Mouse (Mus musculus): Measurements from ENCODE around the gene Poll. TPM values are rescaled to one million over a fixed set of nuclear protein-coding genes. Genes with fewer than 3 reads are reported as not detected.

Poll gene
- 12.5 and 13.7 TPM in 2 replicates for polyA plus RNA-seq (2015; fragmentation: Nextera tagmentation; extraction: Ambion mirVana)

DNA sequence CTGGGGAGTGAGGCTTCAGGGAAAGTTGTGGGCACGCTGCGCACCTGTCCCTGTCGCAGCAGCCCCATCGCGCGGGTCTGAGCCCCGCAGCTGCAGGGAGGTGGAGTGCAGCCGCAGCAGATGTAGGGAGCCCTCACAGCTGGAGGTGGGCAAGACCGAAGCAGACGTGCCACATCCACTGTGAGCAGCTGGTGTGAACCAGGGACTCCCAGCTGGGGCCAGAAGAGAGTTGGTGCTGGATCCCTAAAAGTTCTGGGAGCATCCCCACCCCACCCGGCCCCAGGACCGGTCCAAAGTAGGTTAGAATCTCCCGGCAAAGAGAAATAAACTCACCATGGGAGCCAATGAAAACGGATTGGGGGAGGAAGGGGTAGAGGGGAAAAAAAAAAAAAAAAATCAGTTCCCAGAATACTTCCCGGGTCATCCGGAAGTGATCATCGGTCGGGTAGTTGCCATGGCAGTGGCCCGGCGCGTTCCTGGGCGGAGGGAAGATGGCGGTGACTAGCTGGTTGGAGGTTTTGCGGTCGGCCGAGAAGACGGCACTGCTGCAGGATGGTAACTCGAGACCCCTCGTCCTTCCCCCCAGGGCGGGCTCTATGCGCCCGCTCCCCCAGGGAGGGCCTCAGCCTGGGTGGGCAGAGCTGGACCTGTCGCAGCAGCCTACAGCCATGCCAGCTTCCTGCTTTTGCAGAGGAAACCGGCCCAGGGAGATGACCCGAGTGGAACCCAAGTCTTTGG is at the start of gene Poll, which contains the start of gene Gm17018:
Poll (minus strand) TSS at position 379 of the 738 bp plus-strand sequence.
Gm17018 (plus strand) TSS at position 463 of the 738 bp plus-strand sequence.
- H3K9ac ChIP-seq (ENCODE audit: low read depth, low read length) = peak within 1 kb of the TSS; percentile 78
- DNase-seq (ENCODE audit: low spot score) (peak; percentile 93), ATAC-seq (replicated peaks; ENCODE audit: low FRiP score, low read depth) (peak; percentile 85)
- peak within 1 kb of the TSS; percentile 52; the same call in 1 of the 2 replicates for H3K27ac ChIP-seq
- H3K9me3 ChIP-seq (replicated peaks; ENCODE audit: low read length) = no peaks in the 10 kb centered on the region
- H3K4me1 ChIP-seq (replicated peaks; ENCODE audit: insufficient read depth, low read length) = peaks cover 5% of the 10 kb centered on the region
- under 1% methylated on average over 35 of the region's 35 CpGs for WGBS
- H3K4me3 ChIP-seq (replicated peaks; ENCODE audit: low read depth, low read length) = peak within 1 kb of the TSS; percentile 66
- TF ChIP-seq CTCF (IDR thresholded peaks at IDR 0.05; ENCODE audit: low read depth) = no peak
- peak within 1 kb of the TSS; percentile 96 for H3K4me2 ChIP-seq (ENCODE audit: low read length)
- H3K27me3 ChIP-seq (ENCODE audit: insufficient read depth, low read length) = no peaks in the 10 kb centered on the region
- H3K36me3 ChIP-seq (ENCODE audit: insufficient read depth, low read length) = no peaks in the 10 kb centered on the region

DNA sequence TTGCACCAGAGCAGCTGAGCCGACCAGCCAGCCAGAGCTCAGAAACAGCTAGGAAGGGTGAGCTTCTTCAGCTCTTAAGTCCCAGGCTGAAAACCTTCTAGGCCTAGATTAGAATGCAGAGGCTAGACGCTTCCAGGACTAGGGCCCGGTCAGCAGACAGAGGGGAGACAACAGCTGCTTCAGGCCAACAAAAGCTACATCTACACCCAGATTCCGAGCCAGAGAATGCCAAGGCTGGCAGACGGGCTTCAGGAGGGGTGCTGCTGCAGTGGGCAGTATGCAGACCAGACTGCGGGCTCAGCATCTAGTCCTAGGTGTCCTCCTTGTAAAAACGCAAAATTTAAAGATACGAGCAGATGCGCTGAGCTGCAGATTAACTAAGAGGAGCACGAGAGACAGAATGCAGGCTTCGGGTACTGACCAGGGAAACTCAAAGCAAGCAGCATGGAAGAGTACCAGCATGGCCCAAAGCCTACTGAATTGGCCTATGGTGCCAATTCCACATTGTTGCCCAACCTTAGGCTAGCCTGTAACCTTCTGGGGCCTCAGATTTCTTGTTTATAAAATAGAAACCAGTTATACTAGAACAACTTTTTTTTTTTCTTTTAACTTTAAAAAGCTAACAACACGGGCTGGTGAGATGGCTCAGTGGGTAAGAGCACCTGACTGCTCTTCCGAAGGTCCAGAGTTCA is 48.5 kb upstream of the Poll start:
- Histone ChIP-seq H3K4me1 (replicated peaks; ENCODE audit: insufficient read depth, low read length) (no peaks in the 10 kb centered on the region), H3K4me2 (ENCODE audit: low read length) (no peak overlapping the region), H3K9ac (ENCODE audit: low read depth, low read length) (no peak overlapping the region), H3K9me3 (replicated peaks; ENCODE audit: low read length) (no peaks in the 10 kb centered on the region), H3K4me3 (replicated peaks; ENCODE audit: low read depth, low read length) (no peak overlapping the region), H3K36me3 (ENCODE audit: insufficient read depth, low read length) (no peaks in the 10 kb centered on the region), H3K27ac (no peak overlapping the region), H3K27me3 (ENCODE audit: insufficient read depth, low read length) (no peaks in the 10 kb centered on the region)
- no peak for TF ChIP-seq CTCF (IDR thresholded peaks at IDR 0.05; ENCODE audit: low read depth)
- DNase-seq (ENCODE audit: low spot score) (no peak), ATAC-seq (replicated peaks; ENCODE audit: low FRiP score, low read depth) (no peak)
- 94% methylated on average over 13 of the region's 13 CpGs for WGBS

GRCm38 (mm10) chr19:45607479-45607878 is 47.1 kb upstream of the Poll start:
- Histone ChIP-seq H3K9me3 (replicated peaks; ENCODE audit: low read length) (no peaks in the 10 kb centered on the region), H3K27ac (no peak overlapping the region), H3K36me3 (ENCODE audit: insufficient read depth, low read length) (no peaks in the 10 kb centered on the region), H3K4me2 (ENCODE audit: low read length) (no peak overlapping the region), H3K27me3 (ENCODE audit: insufficient read depth, low read length) (no peaks in the 10 kb centered on the region), H3K9ac (ENCODE audit: low read depth, low read length) (no peak overlapping the region), H3K4me3 (replicated peaks; ENCODE audit: low read depth, low read length) (no peak overlapping the region), H3K4me1 (replicated peaks; ENCODE audit: insufficient read depth, low read length) (no peaks in the 10 kb centered on the region)
- no peak for TF ChIP-seq CTCF (IDR thresholded peaks at IDR 0.05; ENCODE audit: low read depth)
- 62% methylated on average over 7 of the region's 7 CpGs for WGBS
- DNase-seq (ENCODE audit: low spot score) = no peak
- no peak for ATAC-seq (replicated peaks; ENCODE audit: low FRiP score, low read depth)

- WGBS = 96% methylated on average over 4 of the region's 4 CpGs
- no peak overlapping the region for H3K27ac ChIP-seq
- H3K4me3 ChIP-seq (replicated peaks; ENCODE audit: low read depth, low read length) = no peak overlapping the region
- DNase-seq (ENCODE audit: low spot score) = no peak
- no peaks in the 10 kb centered on the region for H3K4me1 ChIP-seq (replicated peaks; ENCODE audit: insufficient read depth, low read length)
- ATAC-seq (replicated peaks; ENCODE audit: low FRiP score, low read depth) = no peak
- H3K9me3 ChIP-seq (replicated peaks; ENCODE audit: low read length) = no peaks in the 10 kb centered on the region
- H3K9ac ChIP-seq (ENCODE audit: low read depth, low read length) = no peak overlapping the region
- no peak overlapping the region for H3K4me2 ChIP-seq (ENCODE audit: low read length)
- H3K36me3 ChIP-seq (ENCODE audit: insufficient read depth, low read length) = no peaks in the 10 kb centered on the region
- TF ChIP-seq CTCF (IDR thresholded peaks at IDR 0.05; ENCODE audit: low read depth) = no peak
- no peaks in the 10 kb centered on the region for H3K27me3 ChIP-seq (ENCODE audit: insufficient read depth, low read length)
These were observed 46.4 kb upstream of the Poll start for GRCm38 (mm10) chr19:45606701-45607100.

- Histone ChIP-seq H3K9ac (ENCODE audit: low read depth, low read length) (no peak overlapping the region), H3K27ac (no peak overlapping the region), H3K36me3 (ENCODE audit: insufficient read depth, low read length) (peaks cover 6% of the 10 kb centered on the region; the same call in 1 of the 2 replicates), H3K9me3 (replicated peaks; ENCODE audit: low read length) (no peaks in the 10 kb centered on the region), H3K4me3 (replicated peaks; ENCODE audit: low read depth, low read length) (no peak overlapping the region), H3K4me1 (replicated peaks; ENCODE audit: insufficient read depth, low read length) (no peaks in the 10 kb centered on the region), H3K27me3 (ENCODE audit: insufficient read depth, low read length) (no peaks in the 10 kb centered on the region), H3K4me2 (ENCODE audit: low read length) (no peak overlapping the region)
- 84% methylated on average over 5 of the region's 5 CpGs for WGBS
- DNase-seq (ENCODE audit: low spot score) (no peak), ATAC-seq (replicated peaks; ENCODE audit: low FRiP score, low read depth) (no peak)
- TF ChIP-seq CTCF (IDR thresholded peaks at IDR 0.05; ENCODE audit: low read depth) = no peak
These were observed 42.3 kb upstream of the Poll start for GRCm38 (mm10) chr19:45602606-45603005.

- ATAC-seq (replicated peaks; ENCODE audit: low FRiP score, low read depth) = no peak
- TF ChIP-seq CTCF (IDR thresholded peaks at IDR 0.05; ENCODE audit: low read depth) = no peak
- Histone ChIP-seq H3K4me2 (ENCODE audit: low read length) (no peak overlapping the region), H3K9me3 (replicated peaks; ENCODE audit: low read length) (no peaks in the 10 kb centered on the region), H3K4me3 (replicated peaks; ENCODE audit: low read depth, low read length) (no peak overlapping the region), H3K4me1 (replicated peaks; ENCODE audit: insufficient read depth, low read length) (no peaks in the 10 kb centered on the region; the same call in 1 of the 2 replicates), H3K27ac (no peak overlapping the region), H3K36me3 (ENCODE audit: insufficient read depth, low read length) (peaks cover 6% of the 10 kb centered on the region; the same call in 1 of the 2 replicates), H3K9ac (ENCODE audit: low read depth, low read length) (no peak overlapping the region), H3K27me3 (ENCODE audit: insufficient read depth, low read length) (no peaks in the 10 kb centered on the region)
- WGBS = 73% methylated on average over 4 of the region's 4 CpGs
- no peak for DNase-seq (ENCODE audit: low spot score)
These were observed 36.8 kb upstream of the Poll start for GRCm38 (mm10) chr19:45597106-45597505.
